Mouse (Mus musculus) left cerebral cortex, adult 18-20 months (tissue): ENCODE data around the gene Lgals3. TPM values are rescaled to one million over a fixed set of nuclear protein-coding genes. Genes with fewer than 3 reads are reported as not detected.
"Not testable (repeated sequence)": the region's sequence is repeated elsewhere in the genome, so short reads cannot be mapped to it uniquely, and the experiment has no call there.

ENCODE experiments used
- DNase-seq, 2 experiments: peaks; one replicate each; pipeline ENCODE4 v3.0.0; 2021 to 2022; ENCODE audit warnings: low spot score in 2 of 2, mixed read lengths in 1 of 2
- long read RNA-seq, 2 experiments: library from polyadenylated mRNA; stranded (forward); transcript quantifications; one replicate each; pipeline ENCODE4 v2.0.0; 2021
- total RNA-seq, 2 experiments: library from RNA; stranded (reverse); gene quantifications; 2 replicates each; pipeline ENCODE4 v1.2.3; 2021

Lgals3 gene
- total RNA-seq = under 1 TPM; 0.63 to 0.81 TPM
- long read RNA-seq, experiment 1, partial matches to known transcripts = 0 of 1 reads
- long read RNA-seq, experiment 1, other reads (novel, unspliced or antisense) = 0 of 1 reads
- long read RNA-seq, experiment 2 = 0 reads

DNA sequence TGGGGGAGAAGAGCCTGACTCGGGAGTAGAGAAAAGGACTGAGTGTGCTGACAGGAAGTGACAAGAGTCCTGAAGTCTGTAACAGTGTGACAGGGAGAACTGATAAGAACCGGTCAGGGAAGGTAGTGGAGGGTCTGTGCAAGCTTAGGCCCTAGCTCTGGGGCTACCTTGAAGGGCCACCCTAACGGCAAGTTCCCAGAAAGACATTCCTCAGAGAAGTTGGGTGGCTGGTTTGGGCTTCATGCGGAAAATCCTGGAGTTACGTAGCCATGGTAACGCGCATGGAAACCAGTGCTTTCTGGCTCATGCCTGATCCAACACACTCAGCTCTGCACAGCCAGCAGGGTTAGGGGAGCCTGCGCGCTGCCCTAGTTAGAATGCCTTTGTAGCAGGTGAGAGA, at the start of gene Lgals3:
Gene Lgals3, plus strand, starts transcription at position 291 of the 400 bp plus-strand sequence.
- peak; percentile 55 to 56 for DNase-seq

- no peak for DNase-seq
Measured at GRCm38 (mm10) chr14:47319362-47319761, 48.2 kb upstream of the Lgals3 start.

DNA sequence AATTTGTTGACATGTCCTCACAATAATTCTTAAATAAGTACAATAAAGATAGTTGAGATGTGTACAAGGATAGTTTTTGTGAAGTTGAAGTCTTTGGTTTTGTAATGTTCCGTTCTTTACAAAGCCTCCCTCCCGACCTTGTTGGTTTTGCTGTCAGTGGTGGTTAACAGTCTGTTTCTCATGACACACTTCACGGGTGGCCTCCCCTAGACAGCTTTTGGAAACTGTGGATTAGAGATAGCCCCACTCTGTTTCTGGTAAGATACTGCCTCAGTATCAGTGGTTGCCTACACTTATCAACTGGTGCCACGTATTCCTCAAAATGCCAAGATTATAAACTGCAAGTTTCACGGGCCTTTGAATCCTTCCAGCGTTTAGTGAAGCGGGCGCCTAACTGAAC, 46.0 kb upstream of the Lgals3 start:
- not testable (repeated sequence) for DNase-seq

DNA sequence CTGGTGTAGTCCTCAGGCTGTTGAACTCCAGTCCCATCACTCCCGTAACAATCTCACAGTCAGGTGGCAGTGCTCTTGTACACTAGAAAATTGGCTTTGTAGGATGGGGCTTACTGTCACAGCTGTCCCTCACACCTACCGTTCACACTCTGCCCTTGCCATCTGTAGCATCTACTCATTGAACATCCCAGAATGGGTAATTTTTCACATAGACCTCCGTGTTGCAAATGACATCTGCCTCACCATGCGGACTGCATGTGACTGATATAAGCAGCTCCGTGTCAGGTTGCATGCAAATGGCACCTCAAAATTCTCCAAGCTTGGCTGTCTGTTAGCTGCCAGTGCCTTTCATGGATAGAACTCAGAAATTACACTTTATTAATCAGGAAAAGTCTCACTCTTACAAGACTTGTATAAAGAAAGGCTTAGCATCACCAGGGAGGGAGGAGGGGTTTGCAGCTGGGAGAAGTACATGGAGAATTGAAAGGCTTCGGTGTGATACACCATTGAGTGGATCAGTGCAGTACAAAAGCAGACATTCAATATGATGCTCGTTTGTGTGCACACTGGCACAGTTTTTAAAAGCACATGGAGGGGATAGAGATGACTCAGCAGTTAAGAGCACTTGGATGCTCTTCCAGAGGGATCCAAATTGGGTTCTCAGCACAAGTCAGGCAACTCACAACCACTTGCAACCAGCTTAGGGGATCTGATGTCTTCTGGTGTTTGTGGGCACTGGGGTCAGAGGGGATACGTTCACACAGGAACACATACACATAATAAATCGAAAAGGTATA, 41.4 kb upstream of the Lgals3 start:
- no peak for DNase-seq

GRCm38 (mm10) chr14:47327347-47327746, 40.2 kb upstream of the Lgals3 start:
- no peak for DNase-seq

DNA sequence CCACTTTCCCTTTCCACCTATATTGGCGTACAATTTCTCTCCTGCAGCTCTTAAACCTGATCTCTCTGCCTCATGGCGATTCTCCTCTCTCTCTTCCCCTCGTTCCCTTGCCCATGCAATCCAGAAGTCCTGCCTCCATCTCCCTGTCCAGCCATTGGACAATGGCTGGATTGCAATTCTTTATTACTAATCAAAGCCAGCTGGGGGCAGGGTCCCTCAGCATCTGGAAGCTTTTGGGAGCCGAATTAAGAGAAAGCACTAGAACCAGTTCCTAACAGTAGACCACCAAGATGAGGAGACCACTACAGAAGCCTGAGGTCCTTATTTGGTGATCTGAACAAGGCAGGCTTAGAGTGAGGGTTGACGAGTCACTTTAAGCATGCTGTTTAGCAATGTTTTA, 35.6 kb upstream of the Lgals3 start:
- DNase-seq = no peak

DNA sequence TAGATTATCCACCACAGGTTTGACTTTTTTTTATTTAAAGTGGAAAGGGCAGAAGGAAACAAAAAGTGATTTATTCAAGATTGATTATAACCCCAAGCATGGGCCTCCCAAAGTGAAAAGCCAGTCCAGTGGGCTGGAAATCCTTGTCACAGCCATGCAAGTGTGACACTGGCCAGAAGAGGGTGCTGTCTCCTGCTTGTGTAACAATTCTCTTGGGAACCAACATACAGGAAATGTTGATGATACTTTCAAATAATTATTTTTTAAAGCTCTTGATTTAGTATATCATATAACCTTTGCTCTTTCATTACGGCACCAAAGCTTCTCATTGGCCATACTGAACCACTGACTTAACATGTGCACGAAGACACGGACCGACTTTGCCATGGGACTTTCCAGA, 32.7 kb upstream of the Lgals3 start:
- DNase-seq = peak; percentile 77 to 83

DNA sequence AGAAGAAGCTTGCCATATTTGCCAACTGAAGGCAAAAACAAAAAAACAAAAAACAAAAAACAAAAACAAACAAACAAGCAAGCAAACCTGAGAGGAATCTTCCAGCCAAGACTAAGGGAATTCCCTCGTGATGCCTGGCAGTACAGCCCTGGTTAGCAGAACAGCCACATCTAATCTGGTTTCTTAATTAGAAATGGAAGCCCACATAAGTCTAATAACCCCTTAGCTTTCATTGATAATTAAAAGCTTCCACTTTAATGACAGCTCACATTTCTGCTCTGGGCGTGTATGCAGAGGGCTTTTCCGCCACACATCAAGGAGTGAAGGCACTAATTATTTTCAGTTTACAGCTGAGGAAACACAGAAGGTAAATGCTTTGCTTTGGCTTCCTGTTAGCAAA, 32.3 kb upstream of the Lgals3 start:
- no peak for DNase-seq

GRCm38 (mm10) chr14:47340231-47340925, 27.2 kb upstream of the Lgals3 start:
- no peak for DNase-seq

DNA sequence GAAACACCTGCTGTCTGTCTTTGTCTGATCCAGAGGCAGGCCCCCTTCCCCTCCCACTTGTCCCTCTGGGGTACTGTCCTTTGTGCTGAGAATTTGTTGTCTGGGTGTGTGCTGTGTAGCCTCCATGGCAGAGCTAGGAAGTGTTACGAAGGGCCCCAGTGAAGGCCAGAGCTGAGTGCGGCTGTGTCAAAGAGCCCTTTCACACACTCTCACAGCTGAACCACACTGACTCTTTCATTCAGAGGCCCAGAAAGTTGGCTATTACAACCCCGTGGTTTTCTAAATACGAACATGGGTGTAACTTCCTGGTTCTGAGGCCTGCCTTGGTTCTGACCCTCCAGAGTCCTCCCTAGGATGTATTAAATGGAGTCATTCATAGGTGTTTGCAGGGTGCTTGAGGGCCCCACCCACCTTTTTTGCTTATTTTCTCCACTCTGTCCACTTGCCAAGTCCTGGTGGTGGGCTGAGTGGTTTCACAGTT, 25.7 kb upstream of the Lgals3 start:
- DNase-seq = no peak

GRCm38 (mm10) chr14:47346715-47347114, 20.8 kb upstream of the Lgals3 start:
- DNase-seq = no peak

DNA sequence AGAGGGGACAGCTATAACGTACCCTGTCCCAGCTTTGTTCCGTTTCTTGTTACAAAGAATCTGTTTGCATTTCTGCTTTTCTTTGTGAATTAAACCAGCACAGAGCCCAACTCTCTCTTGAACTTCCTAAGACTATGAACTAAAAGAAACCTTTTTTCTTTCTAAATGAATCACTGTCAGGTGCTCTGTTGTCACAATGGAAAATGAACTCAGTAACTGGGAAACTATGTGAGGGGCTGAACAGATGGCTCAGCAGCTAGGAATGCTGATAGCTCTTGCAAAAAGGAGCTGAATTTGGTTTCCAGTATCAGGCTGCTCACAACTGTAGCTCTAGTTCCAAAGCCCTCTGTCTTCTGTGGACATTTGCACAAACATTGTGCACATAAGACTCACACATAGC, 16.6 kb upstream of the Lgals3 start:
- no peak for DNase-seq

DNA sequence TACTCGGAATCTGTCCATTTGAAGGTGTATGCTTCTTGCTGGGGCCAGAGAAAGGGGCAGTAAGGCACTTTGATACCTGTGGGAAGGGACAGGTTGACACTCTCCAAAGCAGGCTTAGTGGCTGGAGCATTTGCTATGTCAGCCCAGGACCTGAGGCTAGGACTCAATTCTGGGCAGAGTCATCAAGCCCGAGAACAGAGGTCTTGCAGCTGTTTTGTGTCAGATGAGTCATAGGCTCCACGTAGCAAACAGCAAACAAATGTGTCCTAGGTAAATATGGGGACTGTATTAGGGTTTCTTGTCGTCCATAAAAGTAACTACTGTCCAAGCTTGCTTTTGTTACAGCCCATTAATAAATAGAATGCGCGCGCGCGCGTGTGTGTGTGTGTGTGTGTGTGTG, 15.3 kb upstream of the Lgals3 start:
- no peak for DNase-seq

- DNase-seq = no peak
Measured at GRCm38 (mm10) chr14:47353240-47353639, 14.3 kb upstream of the Lgals3 start.

- DNase-seq = peak in 1 of 2 experiments; percentile 12
Measured at GRCm38 (mm10) chr14:47354111-47354577, 13.4 kb upstream of the Lgals3 start.

GRCm38 (mm10) chr14:47354948-47355347, 12.6 kb upstream of the Lgals3 start:
- no peak for DNase-seq

GRCm38 (mm10) chr14:47356622-47357021, 10.9 kb upstream of the Lgals3 start:
- no peak for DNase-seq

- DNase-seq = no peak
Measured at GRCm38 (mm10) chr14:47359610-47360009, 7.9 kb upstream of the Lgals3 start.

DNA sequence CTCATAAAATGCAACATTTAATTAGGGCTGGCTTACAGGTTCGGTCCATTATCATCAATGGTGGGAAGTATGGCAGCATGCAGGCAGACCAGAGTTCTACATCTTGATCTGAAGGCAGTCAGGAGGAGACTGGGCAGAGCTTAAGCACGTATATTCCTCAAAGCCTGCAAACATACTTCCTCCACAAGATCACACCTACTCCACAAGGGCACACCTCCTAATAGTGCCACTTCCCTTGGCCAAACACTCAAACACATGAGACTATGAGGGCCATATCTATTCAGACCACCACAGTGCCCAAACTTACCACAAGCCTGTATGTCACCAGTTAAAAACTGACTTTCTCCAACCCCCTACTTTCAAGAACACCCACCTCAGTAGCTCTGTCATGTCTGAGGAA, 6.1 kb upstream of the Lgals3 start:
- DNase-seq = no peak

DNA sequence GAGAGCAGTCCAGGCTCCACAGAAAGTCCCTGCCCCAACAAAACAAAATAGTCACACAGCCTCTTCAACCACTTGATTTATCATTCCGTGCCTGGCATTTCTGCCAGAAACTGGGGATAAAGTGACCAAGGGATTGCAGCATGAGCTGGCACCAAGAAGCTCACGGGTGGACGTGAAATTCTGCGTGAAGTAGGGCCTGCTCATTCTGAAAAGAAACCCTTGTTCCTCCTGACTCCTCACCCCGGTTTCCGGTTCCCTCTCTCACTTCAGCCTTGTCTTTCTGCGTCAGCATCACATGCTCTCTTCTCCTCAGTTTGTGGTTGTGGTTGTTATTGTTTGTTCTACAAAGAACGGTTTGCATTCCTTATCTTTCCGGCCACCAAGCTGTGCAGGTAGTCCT, 5.7 kb upstream of the Lgals3 start:
- no peak for DNase-seq

- no peak for DNase-seq
Measured at GRCm38 (mm10) chr14:47364742-47365449, 2.7 kb upstream of the Lgals3 start.
